Mouse (Mus musculus) hindbrain, embryonic 13.5 days (tissue): Measurements from ENCODE around the gene Top3b. TPM values are rescaled to one million over a fixed set of nuclear protein-coding genes. Genes with fewer than 3 reads are reported as not detected.

ENCODE experiments used
- ATAC-seq: fragments of 200-750 bp; cut with Nextera tagmentation; 2 replicates; pipeline ENCODE4 v1.8.0; 2017; ENCODE audit warnings: moderate TSS enrichment; ENCODE audit not compliant: low FRiP score
- H3K27ac ChIP-seq: fragments of 300-500 bp; sonication (generic); 2 replicates; pipeline ENCODE4 v1.5.1; 2015; ENCODE audit warnings: inconsistent platforms, mild to moderate bottlenecking, moderate library complexity
- H3K27me3 ChIP-seq: fragments of 300-500 bp; sonication (generic); 2 replicates; pipeline ENCODE4 v1.6.1; 2015; ENCODE audit warnings: mild to moderate bottlenecking, inconsistent platforms
- H3K36me3 ChIP-seq: fragments of 300-500 bp; sonication (generic); 2 replicates; pipeline ENCODE4 v1.6.1; 2015; ENCODE audit warnings: mild to moderate bottlenecking, inconsistent platforms
- H3K4me1 ChIP-seq: fragments of 300-500 bp; sonication (generic); replicated peaks from 2 replicates; pipeline ENCODE4 v1.6.1; 2015; ENCODE audit warnings: inconsistent platforms
- H3K4me2 ChIP-seq: fragments of 300-500 bp; sonication (generic); 2 replicates; pipeline ENCODE4 v1.6.1; 2015; ENCODE audit warnings: inconsistent platforms, mild to moderate bottlenecking, moderate library complexity
- H3K4me3 ChIP-seq: fragments of 300-500 bp; sonication (generic); 2 replicates; pipeline ENCODE4 v1.5.1; 2015; ENCODE audit warnings: mild to moderate bottlenecking, inconsistent platforms
- H3K9ac ChIP-seq: fragments of 300-500 bp; sonication (generic); 2 replicates; pipeline ENCODE4 v1.6.1; 2015; ENCODE audit warnings: mild to moderate bottlenecking, inconsistent platforms
- H3K9me3 ChIP-seq: fragments of 300-500 bp; sonication (generic); 2 replicates; pipeline ENCODE4 v1.6.1; 2016; ENCODE audit warnings: inconsistent platforms
- WGBS: fragments of 180-500 bp; shearing (Covaris S2); methylation state at CpG from one replicate; pipeline ENCODE4 v1.1.7; 2015; 5-methylcytosine and 5-hydroxymethylcytosine counted together
- polyA plus RNA-seq: library from polyadenylated mRNA; unstranded; fragments of >200 nt; fragmentation: Nextera tagmentation; extraction: Ambion mirVana; gene quantifications from 2 replicates; pipeline ENCODE4 v1.2.1, GENCODE M21; 2015

Top3b gene
- polyA plus RNA-seq, 1 experiment from 2014 or later, result 71.0 TPM

GRCm38 (mm10) chr16:16863978-16864377 lies 6.6 kb upstream of the Top3b start, which contains the start of gene Igll1:
TSS of gene Igll1 (minus strand) at chr16:16863985.
- Histone ChIP-seq H3K4me1 (no peaks in the 10 kb centered on the region), H3K27me3 (no peaks in the 10 kb centered on the region), H3K27ac (no peak within 1 kb of the TSS), H3K9me3 (no peaks in the 10 kb centered on the region), H3K9ac (no peak within 1 kb of the TSS), H3K4me2 (no peak within 1 kb of the TSS), H3K36me3 (no peaks in the 10 kb centered on the region), H3K4me3 (no peak within 1 kb of the TSS)
- WGBS, result 84% methylated on average over 2 of the region's 2 CpGs
- no peak for ATAC-seq

- Histone ChIP-seq H3K36me3 (no peaks in the 10 kb centered on the region), H3K27ac (no peak overlapping the region), H3K4me2 (no peak overlapping the region), H3K4me1 (no peaks in the 10 kb centered on the region), H3K27me3 (no peaks in the 10 kb centered on the region), H3K9ac (no peak overlapping the region), H3K4me3 (no peak overlapping the region), H3K9me3 (no peaks in the 10 kb centered on the region)
- no peak for ATAC-seq
Observed at GRCm38 (mm10) chr16:16865217-16865616, 5.3 kb upstream of the Top3b start.

- no peak overlapping the region for H3K4me2 ChIP-seq
- H3K4me3 ChIP-seq, result no peak overlapping the region
- H3K27me3 ChIP-seq, result no peaks in the 10 kb centered on the region
- no peak for ATAC-seq
- no peaks in the 10 kb centered on the region for H3K36me3 ChIP-seq
- no peak overlapping the region for H3K9ac ChIP-seq
- H3K9me3 ChIP-seq, result no peaks in the 10 kb centered on the region
- WGBS, result 56% methylated on average over 4 of the region's 5 CpGs
- H3K4me1 ChIP-seq, result no peaks in the 10 kb centered on the region
- H3K27ac ChIP-seq, result no peak overlapping the region
Observed at GRCm38 (mm10) chr16:16865696-16866561, 4.6 kb upstream of the Top3b start.

GRCm38 (mm10) chr16:16870241-16870616 lies 307 bp upstream of the Top3b start:
- ATAC-seq, result peak; percentile 75
- H3K27me3 ChIP-seq, result no peaks in the 10 kb centered on the region
- H3K4me3 ChIP-seq, result peak overlapping the region; percentile 81
- no peaks in the 10 kb centered on the region for H3K9me3 ChIP-seq
- peak overlapping the region; percentile 95 for H3K27ac ChIP-seq
- H3K36me3 ChIP-seq, result peaks cover 8% of the 10 kb centered on the region
- peak overlapping the region; percentile 76 for H3K4me2 ChIP-seq
- WGBS, result 38% methylated on average over 7 of the region's 7 CpGs
- peak overlapping the region; percentile 92; the same call in 1 of the 2 replicates for H3K9ac ChIP-seq
- H3K4me1 ChIP-seq, result peaks cover 17% of the 10 kb centered on the region

- Histone ChIP-seq H3K9me3 (0 out of 2 replicates have a peak, but pooled peaks cover 4% of the 10 kb centered on the region), H3K4me1 (no peaks in the 10 kb centered on the region), H3K36me3 (peaks cover 92% of the 10 kb centered on the region), H3K27ac (no peak overlapping the region), H3K4me2 (no peak overlapping the region), H3K9ac (no peak overlapping the region), H3K27me3 (no peaks in the 10 kb centered on the region), H3K4me3 (no peak overlapping the region)
- 91% methylated on average over 5 of the region's 5 CpGs for WGBS
- no peak for ATAC-seq
Observed at GRCm38 (mm10) chr16:16879025-16879424, 8.5 kb downstream of the Top3b start.

GRCm38 (mm10) chr16:16888341-16888740 lies 17.8 kb downstream of the Top3b start:
- no peak for ATAC-seq
- Histone ChIP-seq H3K4me3 (no peak overlapping the region), H3K36me3 (peaks cover 100% of the 10 kb centered on the region), H3K27me3 (no peaks in the 10 kb centered on the region), H3K4me2 (no peak overlapping the region), H3K4me1 (no peaks in the 10 kb centered on the region), H3K9me3 (no peaks in the 10 kb centered on the region), H3K27ac (no peak overlapping the region), H3K9ac (no peak overlapping the region)
- 95% methylated on average over 1 of the region's 1 CpGs for WGBS

- Histone ChIP-seq H3K4me3 (no peak overlapping the region), H3K27ac (no peak overlapping the region), H3K9ac (no peak overlapping the region), H3K36me3 (peaks cover 64% of the 10 kb centered on the region), H3K9me3 (no peaks in the 10 kb centered on the region), H3K27me3 (no peaks in the 10 kb centered on the region), H3K4me2 (no peak overlapping the region), H3K4me1 (peaks cover 11% of the 10 kb centered on the region)
- no peak for ATAC-seq
- 90% methylated on average over 7 of the region's 7 CpGs for WGBS
Observed at GRCm38 (mm10) chr16:16892366-16892765, 21.8 kb downstream of the Top3b start.

- no peaks in the 10 kb centered on the region for H3K9me3 ChIP-seq
- peak overlapping the region; percentile 79 for H3K27ac ChIP-seq
- H3K4me2 ChIP-seq, result peak overlapping the region; percentile 85
- peak overlapping the region; percentile 64 for H3K4me3 ChIP-seq
- peak overlapping the region; percentile 80 for H3K9ac ChIP-seq
- peaks cover 36% of the 10 kb centered on the region for H3K36me3 ChIP-seq
- WGBS, result 33% methylated on average over 4 of the region's 4 CpGs
- H3K4me1 ChIP-seq, result peaks cover 30% of the 10 kb centered on the region
- ATAC-seq, result peak; percentile 87; the same call in 1 of the 2 replicates
- no peaks in the 10 kb centered on the region for H3K27me3 ChIP-seq
Observed at GRCm38 (mm10) chr16:16896015-16896381, 25.5 kb downstream of the Top3b start.

GRCm38 (mm10) chr16:16896382-16897055 lies 26.0 kb downstream of the Top3b start, which contains the start of gene Ppm1f:
TSS of gene Ppm1f (plus strand) at chr16:16896469.
- H3K9ac ChIP-seq, result peak within 1 kb of the TSS; percentile 80
- peaks cover 30% of the 10 kb centered on the region for H3K4me1 ChIP-seq
- WGBS, result under 1% methylated on average over 29 of the region's 29 CpGs
- H3K27me3 ChIP-seq, result no peaks in the 10 kb centered on the region
- no peaks in the 10 kb centered on the region for H3K9me3 ChIP-seq
- peak; percentile 93 for ATAC-seq
- peak within 1 kb of the TSS; percentile 64 for H3K4me3 ChIP-seq
- peak within 1 kb of the TSS; percentile 85 for H3K4me2 ChIP-seq
- H3K27ac ChIP-seq, result peak within 1 kb of the TSS; percentile 79
- H3K36me3 ChIP-seq, result peaks cover 30% of the 10 kb centered on the region

GRCm38 (mm10) chr16:16897056-16897584 lies 26.6 kb downstream of the Top3b start:
- peak; percentile 3; the same call in 1 of the 2 replicates for ATAC-seq
- Histone ChIP-seq H3K27ac (peak overlapping the region; percentile 79), H3K27me3 (no peaks in the 10 kb centered on the region), H3K9me3 (no peaks in the 10 kb centered on the region), H3K4me3 (peak overlapping the region; percentile 64), H3K4me1 (peaks cover 30% of the 10 kb centered on the region), H3K9ac (peak overlapping the region; percentile 80), H3K4me2 (peak overlapping the region; percentile 85), H3K36me3 (peaks cover 27% of the 10 kb centered on the region)
- 32% methylated on average over 10 of the region's 10 CpGs for WGBS

GRCm38 (mm10) chr16:16902329-16902728 lies 31.8 kb downstream of the Top3b start:
- no peaks in the 10 kb centered on the region for H3K27me3 ChIP-seq
- WGBS, result 89% methylated on average over 4 of the region's 4 CpGs
- H3K27ac ChIP-seq, result no peak overlapping the region
- no peak for ATAC-seq
- no peak overlapping the region for H3K9ac ChIP-seq
- no peak overlapping the region for H3K4me2 ChIP-seq
- H3K36me3 ChIP-seq, result peaks cover 57% of the 10 kb centered on the region
- peaks cover 19% of the 10 kb centered on the region for H3K4me1 ChIP-seq
- no peaks in the 10 kb centered on the region for H3K9me3 ChIP-seq
- no peak overlapping the region for H3K4me3 ChIP-seq

GRCm38 (mm10) chr16:16903188-16903587 lies 32.7 kb downstream of the Top3b start:
- Histone ChIP-seq H3K27me3 (no peaks in the 10 kb centered on the region), H3K4me2 (no peak overlapping the region), H3K4me3 (no peak overlapping the region), H3K9ac (no peak overlapping the region), H3K36me3 (peaks cover 66% of the 10 kb centered on the region), H3K9me3 (no peaks in the 10 kb centered on the region), H3K27ac (no peak overlapping the region), H3K4me1 (peaks cover 10% of the 10 kb centered on the region)
- ATAC-seq, result no peak
- WGBS, result 92% methylated on average over 5 of the region's 5 CpGs
